Mouse (Mus musculus) heart, postnatal 0 days (tissue): Measurements from ENCODE around the gene Gm21985. TPM values are rescaled to one million over a fixed set of nuclear protein-coding genes. Genes with fewer than 3 reads are reported as not detected.

ENCODE experiments used
- ATAC-seq: fragments of 200-750 bp; cut with Nextera tagmentation; 2 replicates; pipeline ENCODE4 v1.8.0; 2017; ENCODE audit warnings: low read depth, moderate number of reproducible peaks, moderate library complexity; ENCODE audit not compliant: insufficient read depth
- DNase-seq: peaks from one replicate; pipeline ENCODE4 v3.0.0-alpha.2; 2016; ENCODE audit warnings: low spot score
- H3K27ac ChIP-seq: fragments of 300-500 bp; sonication (generic); 2 replicates; pipeline ENCODE4 v1.5.1; 2014; ENCODE audit warnings: low read depth, mild to moderate bottlenecking
- H3K27me3 ChIP-seq: fragments of 300-500 bp; sonication (generic); 2 replicates; pipeline ENCODE4 v1.6.1; 2014; ENCODE audit warnings: low read length, mixed read lengths; ENCODE audit not compliant: control insufficient read depth, insufficient read depth
- H3K36me3 ChIP-seq: fragments of 300-500 bp; sonication (generic); replicated peaks from 2 replicates; pipeline ENCODE4 v1.6.1; 2014; ENCODE audit warnings: low read length, mixed read lengths; ENCODE audit not compliant: control insufficient read depth, insufficient read depth
- H3K4me1 ChIP-seq: fragments of 300-500 bp; sonication (generic); 2 replicates; pipeline ENCODE4 v1.6.1; 2014; ENCODE audit warnings: antibody characterized with exemption; ENCODE audit not compliant: control insufficient read depth, insufficient read depth
- H3K4me2 ChIP-seq: fragments of 300-500 bp; sonication (generic); 2 replicates; pipeline ENCODE4 v1.6.1; 2014; ENCODE audit warnings: low read depth, mild to moderate bottlenecking, low read length, moderate library complexity
- H3K4me3 ChIP-seq: fragments of 300-500 bp; sonication (generic); 2 replicates; pipeline ENCODE4 v1.5.1; 2014; ENCODE audit warnings: low read depth, low read length
- H3K9ac ChIP-seq: fragments of 300-500 bp; sonication (generic); replicated peaks from 2 replicates; pipeline ENCODE4 v1.6.1; 2014; ENCODE audit warnings: low read depth, low read length, mixed read lengths
- H3K9me3 ChIP-seq: fragments of 300-500 bp; sonication (generic); replicated peaks from 2 replicates; pipeline ENCODE4 v1.6.1; 2016; ENCODE audit warnings: low read length; ENCODE audit not compliant: control insufficient read depth
- CTCF ChIP-seq: IDR thresholded peaks from 2 replicates; pipeline ENCODE4 v1.5.1; 2016; ENCODE audit warnings: antibody characterized with exemption, control low read depth, low read depth
- EP300 ChIP-seq: IDR thresholded peaks from 2 replicates; pipeline ENCODE4 v1.6.1; 2016; ENCODE audit warnings: antibody characterized with exemption, low read depth
- WGBS: fragments of 180-500 bp; shearing (Covaris S2); extraction: QIAGEN DNeasy Blood & Tissue Kit; methylation state at CpG from one replicate; pipeline ENCODE4 v1.1.7; 2014; 5-methylcytosine and 5-hydroxymethylcytosine counted together
- polyA plus RNA-seq: library from polyadenylated mRNA; unstranded; fragments of >200 nt; fragmentation: Nextera tagmentation; extraction: Ambion mirVana; gene quantifications from 2 replicates; pipeline ENCODE4 v1.2.1, GENCODE M21; 2015
- total RNA-seq: library from RNA; depleted of rRNA; stranded (reverse); fragments of >200 nt; gene quantifications from 2 replicates; pipeline ENCODE4 v1.2.3, GENCODE M21; 2014; ENCODE audit warnings: low replicate concordance

The Gm21985 gene
- total and polyA plus RNA-seq, 2 experiments from 2014 or later: not detected

DNA sequence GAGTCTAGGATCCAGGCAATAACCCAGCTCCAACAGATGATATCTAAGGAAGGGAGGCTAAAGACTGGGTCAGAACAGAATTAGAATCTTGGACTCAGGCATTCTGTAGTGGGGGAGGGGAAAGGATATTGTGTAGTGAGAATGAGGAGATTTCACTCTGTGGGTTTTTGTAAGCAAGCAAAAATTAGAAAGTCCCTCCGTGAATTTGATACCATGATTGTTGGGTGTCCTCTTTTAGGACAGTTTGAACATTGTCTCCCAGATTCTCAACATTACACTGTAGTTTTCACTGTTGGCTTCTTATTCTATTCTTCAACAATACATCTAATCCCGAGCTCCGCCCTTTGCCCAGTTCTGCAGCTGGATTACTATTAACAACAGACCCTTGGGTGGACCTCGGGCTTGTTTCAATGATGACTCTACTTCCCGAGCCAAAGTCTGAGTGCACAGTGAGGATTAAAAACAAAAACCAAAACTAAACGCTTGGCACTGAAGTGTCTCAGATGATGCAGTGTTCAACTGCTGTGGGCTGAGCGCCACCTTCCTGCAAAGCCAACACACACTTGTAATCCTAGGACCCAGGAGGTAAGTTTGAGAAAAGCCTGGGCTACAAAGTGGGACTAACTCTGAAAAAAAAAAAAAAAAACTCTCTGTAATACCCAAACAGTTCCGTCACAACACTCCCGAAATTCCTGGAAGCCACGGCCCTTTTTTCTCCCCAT, 6.7 kb upstream of the Gm21985 start, which contains the start of gene Nutm1:
Nutm1 (minus strand) TSS at position 51 of the 722 bp plus-strand sequence.
- TF ChIP-seq EP300 (no peak), CTCF (0 out of 2 replicates have a peak, but pooled peaks have one; percentile 15)
- no peaks in the 10 kb centered on the region for H3K9me3 ChIP-seq
- no peak for DNase-seq

DNA sequence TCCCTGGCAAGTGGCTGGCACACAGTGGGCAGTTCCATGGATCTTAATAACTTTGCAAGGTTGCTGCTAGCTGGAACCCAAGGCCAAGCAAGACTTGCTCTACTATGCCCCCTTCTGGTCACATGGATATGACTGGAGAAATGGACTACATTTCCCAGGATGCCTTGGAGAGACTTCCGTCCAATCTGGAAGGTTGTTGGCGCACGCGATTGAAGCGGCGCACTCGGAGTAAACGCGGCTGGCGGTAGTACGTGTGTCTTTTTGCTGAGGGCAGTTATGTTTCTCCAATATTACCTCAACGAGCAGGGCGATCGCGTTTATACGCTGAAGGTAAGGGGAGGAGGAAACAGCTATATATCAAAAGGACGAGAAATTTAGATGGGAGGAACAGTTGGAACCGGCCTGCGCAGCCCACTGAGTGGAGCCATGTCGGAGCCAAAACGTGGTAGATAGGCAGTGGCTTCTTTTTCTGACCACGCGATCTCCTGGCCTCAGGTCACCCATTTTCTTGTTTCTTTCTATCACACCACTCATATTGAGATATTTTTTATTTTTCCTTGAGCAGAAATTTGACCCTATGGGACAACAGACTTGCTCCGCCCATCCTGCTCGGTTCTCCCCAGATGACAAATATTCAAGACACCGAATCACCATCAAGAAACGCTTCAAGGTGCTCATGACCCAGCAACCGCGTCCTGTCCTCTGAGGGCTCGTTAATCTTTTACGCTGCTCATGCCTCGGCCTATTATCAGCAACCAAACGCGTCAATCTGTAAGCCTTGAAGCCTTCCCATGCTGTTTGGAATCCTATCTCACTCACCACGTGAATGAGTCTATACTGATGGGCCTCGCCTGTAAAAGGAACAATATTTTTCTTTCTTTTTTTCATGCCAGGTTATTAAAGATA, 4.1 kb upstream of the Gm21985 start, which contains the start of gene Nop10:
Nop10 (plus strand) TSS at position 179 of the 906 bp plus-strand sequence.
- H3K36me3 ChIP-seq: no peaks in the 10 kb centered on the region
- no peaks in the 10 kb centered on the region for H3K9me3 ChIP-seq
- H3K27ac ChIP-seq: peak within 1 kb of the TSS; percentile 74
- peak; percentile 83 for DNase-seq
- peak within 1 kb of the TSS; percentile 78 for H3K4me2 ChIP-seq
- peak within 1 kb of the TSS; percentile 48; the same call in 1 of the 2 replicates for H3K9ac ChIP-seq
- peak within 1 kb of the TSS; percentile 66 for H3K4me3 ChIP-seq
- TF ChIP-seq EP300: no peak; the same call in 1 of the 2 replicates
- TF ChIP-seq CTCF: peak; percentile 84
- H3K27me3 ChIP-seq: no peaks in the 10 kb centered on the region
- under 1% methylated on average over 36 of the region's 36 CpGs for WGBS
- peak; percentile 27; the same call in 1 of the 2 replicates for ATAC-seq
- H3K4me1 ChIP-seq: peaks cover 5% of the 10 kb centered on the region; the same call in 1 of the 2 replicates

More for the DNA sequence above, 6.7 kb upstream of the Gm21985 start, which contains the start of gene Nutm1:
- H3K9ac ChIP-seq: no peak within 1 kb of the TSS
- 57% methylated on average over 10 of the region's 10 CpGs for WGBS
- H3K4me3 ChIP-seq: no peak within 1 kb of the TSS
- H3K36me3 ChIP-seq: no peaks in the 10 kb centered on the region
- no peak within 1 kb of the TSS for H3K4me2 ChIP-seq
- H3K4me1 ChIP-seq: peaks cover 5% of the 10 kb centered on the region; the same call in 1 of the 2 replicates
- H3K27ac ChIP-seq: no peak within 1 kb of the TSS
- no peaks in the 10 kb centered on the region for H3K27me3 ChIP-seq
- ATAC-seq: no peak

DNA sequence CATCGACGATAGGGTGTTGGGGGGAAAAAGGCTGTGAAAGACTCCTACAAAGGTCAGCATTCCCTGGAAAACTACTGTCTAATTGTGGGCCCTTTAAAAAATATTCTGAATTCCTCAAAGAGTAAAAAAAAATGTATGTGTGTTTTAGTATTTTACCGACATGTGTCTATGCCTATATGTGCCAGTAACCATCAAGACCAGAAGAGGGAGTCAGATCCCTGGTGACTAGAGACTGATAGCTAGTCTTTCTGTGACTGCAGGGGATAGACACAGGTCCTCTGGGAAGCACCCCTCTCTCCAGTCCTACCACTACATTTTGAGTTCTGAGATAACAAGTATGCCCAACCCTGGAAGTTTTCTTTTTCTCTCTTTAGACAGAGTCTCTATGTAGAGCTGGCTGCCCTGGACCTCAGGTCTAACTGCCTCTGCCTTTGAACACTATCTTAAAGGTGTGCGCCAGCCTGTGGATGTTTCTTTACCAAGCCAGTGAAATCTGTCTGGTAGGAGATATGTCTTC, 3.3 kb upstream of the Gm21985 start:
- Histone ChIP-seq H3K27ac (no peak overlapping the region), H3K4me3 (peak overlapping the region; percentile 66), H3K4me1 (peaks cover 5% of the 10 kb centered on the region; the same call in 1 of the 2 replicates), H3K36me3 (no peaks in the 10 kb centered on the region), H3K27me3 (no peaks in the 10 kb centered on the region), H3K9ac (peak overlapping the region; percentile 48; the same call in 1 of the 2 replicates), H3K9me3 (no peaks in the 10 kb centered on the region), H3K4me2 (peak overlapping the region; percentile 78)
- no peak for TF ChIP-seq EP300
- TF ChIP-seq CTCF: peak; percentile 40
- DNase-seq: peak; percentile 45
- ATAC-seq: no peak
- WGBS: 27% methylated on average over 4 of the region's 4 CpGs

DNA sequence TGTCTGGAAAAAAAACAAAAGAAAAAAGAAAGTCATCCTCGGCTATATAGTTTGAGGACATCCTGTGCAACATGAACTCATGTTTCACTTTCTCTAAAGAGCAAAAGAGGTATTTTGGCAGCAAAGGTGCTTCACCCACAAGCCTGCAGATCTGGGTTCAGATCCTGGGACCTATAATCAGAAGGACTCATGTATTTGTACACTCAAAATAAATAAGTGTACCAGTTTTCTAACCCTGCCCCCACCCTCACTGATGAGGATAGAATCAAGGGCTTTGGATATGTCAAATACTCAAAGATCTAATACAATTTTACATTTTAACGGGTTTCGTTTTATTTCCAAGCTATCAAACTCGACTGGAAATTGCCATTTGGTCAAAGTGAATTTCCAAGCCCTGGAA, 1.8 kb upstream of the Gm21985 start:
- no peaks in the 10 kb centered on the region for H3K36me3 ChIP-seq
- WGBS: 68% methylated on average over 4 of the region's 4 CpGs
- TF ChIP-seq EP300 (no peak), CTCF (no peak)
- DNase-seq: no peak
- H3K4me1 ChIP-seq: peaks cover 12% of the 10 kb centered on the region
- ATAC-seq: no peak
- H3K9me3 ChIP-seq: no peaks in the 10 kb centered on the region
- H3K27me3 ChIP-seq: no peaks in the 10 kb centered on the region
- H3K4me3 ChIP-seq: no peak overlapping the region
- H3K9ac ChIP-seq: no peak overlapping the region
- H3K4me2 ChIP-seq: no peak overlapping the region
- no peak overlapping the region for H3K27ac ChIP-seq
